Mouse (Mus musculus) lung, adult 18-20 months (tissue): ENCODE data around the gene Apold1.

ENCODE experiments used
- DNase-seq, 2 experiments: peaks; one replicate each; pipeline ENCODE4 v3.0.0; 2022; ENCODE audit warnings: mixed read lengths in 2 of 2

Apold1 gene

DNA sequence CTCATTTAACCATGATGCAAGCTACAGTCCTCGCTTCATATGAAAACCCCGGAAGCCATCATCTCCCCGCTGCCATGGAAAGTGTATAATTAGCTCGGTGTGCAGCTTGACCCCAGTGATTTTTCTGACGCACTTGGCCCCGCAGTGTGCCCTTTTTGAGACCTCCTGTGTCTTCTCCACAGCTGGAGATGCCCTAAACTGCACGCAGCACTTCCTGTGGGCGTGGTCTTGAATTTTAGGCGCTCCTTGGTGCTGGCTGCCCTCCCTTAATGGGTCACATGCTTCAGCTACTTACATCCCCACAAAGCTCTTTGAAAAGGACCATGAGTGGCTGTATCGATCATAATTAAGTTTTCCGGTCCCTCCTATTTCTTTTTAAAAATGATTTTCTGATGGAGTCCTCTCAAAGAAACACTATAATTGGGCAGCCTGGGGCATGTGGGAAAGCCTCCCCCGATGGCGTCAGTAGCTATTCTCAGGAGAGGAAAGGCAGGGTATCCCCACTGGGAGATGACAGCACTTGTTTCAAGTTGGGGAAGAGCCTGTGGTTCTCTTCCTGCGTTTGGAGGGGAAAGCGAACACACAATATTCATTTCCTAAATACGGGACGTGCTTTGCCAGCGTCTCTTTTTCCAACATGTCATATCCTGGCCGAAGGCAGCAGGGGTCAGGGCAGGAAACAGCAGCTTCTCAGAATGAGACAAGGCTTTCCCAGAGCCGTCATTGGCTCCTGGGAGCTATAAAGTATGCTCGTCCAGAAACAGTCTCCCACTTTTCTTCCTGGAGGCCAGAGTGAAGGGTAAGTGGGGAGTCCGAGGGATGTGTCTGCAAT, at the start of gene Apold1:
Apold1 (plus strand) TSS at position 488 of the 832 bp plus-strand sequence.
- peak; percentile 31 to 38 for DNase-seq

DNA sequence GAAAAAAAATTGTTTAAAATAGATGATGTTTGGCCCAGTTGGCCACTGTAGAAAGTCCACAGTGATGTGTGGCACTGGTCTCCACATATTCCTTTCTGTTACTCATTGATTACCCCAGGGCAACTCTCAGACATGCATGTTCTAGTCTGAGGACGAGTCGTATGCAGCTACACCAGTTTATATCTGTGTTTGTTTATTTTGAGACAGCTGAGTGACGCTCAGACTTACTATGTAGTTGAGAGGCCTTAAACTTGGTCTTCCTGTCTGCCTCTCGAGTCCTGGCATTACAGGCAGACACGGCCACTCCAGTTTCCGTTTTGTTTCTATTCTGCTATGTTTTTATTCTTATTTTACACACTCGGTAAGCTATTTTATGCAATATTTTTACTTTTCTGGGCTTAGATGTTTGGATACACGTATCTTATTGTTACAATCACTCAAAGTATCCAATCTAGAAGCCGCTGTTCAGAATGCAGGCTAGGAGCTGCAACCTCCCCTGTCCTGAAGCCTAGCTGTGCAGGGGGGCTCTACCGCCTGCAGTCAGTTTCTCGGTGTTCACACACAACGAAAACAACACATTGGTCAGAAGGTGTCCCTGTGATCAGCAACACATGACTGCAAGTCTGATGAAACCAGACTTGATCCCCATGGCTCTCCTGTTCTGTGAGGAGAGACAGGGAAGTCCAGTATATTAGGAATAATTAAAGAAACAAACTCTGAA, 48.9 kb upstream of the Apold1 start:
- no peak for DNase-seq

DNA sequence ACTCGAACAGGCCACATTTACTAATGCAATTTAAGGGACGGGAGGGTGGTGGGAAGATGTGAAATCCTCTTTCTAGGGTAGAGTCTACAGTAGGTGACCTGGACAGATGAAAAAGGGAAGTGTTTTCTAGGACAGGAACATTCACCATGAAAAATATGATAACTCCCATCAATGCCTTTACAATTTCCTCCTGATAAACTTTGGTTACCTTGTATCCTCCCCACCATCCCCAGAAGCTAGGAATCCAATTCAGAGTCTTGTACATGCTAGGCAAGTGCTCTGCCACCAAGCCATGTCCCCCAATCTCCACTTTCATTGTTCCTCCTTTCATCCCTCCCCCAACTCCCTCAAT, 48.3 kb upstream of the Apold1 start:
- no peak for DNase-seq

DNA sequence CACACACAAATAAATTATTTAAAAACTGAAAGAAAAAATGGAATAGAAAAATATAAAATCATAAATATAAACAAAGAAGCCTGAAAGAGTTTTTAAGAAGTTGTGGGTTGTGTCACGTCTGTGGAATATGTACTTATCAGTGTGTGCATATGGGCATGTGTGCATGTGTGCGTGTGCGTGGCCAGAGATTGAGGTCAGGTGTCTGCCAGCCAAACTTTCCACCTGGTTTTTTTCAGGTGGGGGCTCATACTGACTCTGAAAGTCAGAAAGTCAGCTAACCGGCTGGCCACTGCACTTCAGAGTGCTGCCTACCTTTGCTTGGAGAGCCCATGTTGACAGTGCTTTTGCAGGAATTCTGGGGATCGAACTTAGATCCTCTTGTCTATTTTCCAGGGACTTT, 47.2 kb upstream of the Apold1 start:
- DNase-seq: no peak

DNA sequence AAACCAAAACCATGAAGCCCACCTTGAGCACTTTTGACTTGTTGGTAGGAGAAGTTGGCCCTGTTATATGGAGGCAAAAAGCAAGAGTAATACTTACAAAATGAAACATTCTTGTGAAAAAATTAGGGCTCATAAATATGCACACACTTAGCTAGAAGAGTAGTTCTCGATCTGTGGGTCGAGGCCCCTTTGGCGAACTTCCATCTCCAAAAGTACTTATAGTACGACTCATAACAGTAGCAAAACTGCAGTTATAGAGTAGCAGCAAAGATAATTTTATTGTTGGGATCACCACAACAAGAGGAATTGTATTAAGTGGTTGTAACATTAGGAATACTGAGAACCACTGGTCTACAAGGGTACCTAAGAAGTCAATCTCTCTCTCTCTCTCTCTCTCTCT, 41.7 kb upstream of the Apold1 start:
- DNase-seq: no peak

DNA sequence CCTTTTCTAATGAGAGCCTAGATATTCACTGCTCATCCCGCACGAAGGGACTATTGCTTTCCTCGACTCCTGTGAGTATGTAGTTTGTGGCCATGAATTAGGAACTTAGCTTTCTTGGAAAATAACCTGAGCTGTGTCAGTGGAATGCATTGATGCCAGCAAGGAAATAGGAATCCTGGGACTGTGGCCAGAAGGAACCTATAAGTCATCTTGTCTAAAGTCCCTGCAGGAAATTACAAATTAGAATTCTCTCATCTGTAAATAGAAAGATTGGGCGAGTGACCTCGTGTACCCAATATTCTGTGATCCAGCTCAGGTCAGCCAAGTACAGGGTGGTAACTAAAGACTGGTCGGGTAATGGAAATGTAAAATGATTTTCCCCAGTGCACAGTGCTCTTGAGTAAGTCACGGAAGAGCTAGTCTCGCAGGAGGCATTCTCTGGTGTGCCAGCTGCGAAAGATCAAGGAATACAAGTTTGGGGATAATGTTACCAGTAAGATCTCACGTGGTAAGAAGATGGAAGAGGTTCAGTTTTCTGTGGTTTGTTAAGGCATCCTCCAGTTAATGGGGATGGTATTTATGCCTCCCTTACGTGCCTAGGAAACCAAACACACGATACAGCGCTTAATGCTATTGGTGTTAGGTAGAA, 37.6 kb upstream of the Apold1 start:
- DNase-seq: no peak

DNA sequence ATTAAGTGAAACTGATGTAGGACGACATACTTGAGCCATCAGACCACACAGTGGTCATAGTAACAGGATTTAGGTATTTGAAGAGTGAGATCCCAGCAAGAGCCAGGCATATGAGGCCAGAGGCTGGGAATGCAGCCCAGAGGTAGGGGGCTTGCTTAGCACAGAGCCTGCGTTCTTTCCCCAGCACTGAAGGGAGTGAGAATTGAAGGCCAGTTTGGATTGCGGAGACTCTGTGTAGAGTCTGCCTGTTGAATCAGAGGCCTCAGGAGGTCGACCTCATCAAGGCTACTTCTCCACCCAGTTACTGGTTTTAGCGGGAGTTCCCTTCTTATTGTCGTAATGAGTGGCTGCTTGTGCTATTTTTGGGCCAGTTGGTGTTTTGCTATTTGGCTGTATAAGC, 35.5 kb upstream of the Apold1 start:
- no peak for DNase-seq

DNA sequence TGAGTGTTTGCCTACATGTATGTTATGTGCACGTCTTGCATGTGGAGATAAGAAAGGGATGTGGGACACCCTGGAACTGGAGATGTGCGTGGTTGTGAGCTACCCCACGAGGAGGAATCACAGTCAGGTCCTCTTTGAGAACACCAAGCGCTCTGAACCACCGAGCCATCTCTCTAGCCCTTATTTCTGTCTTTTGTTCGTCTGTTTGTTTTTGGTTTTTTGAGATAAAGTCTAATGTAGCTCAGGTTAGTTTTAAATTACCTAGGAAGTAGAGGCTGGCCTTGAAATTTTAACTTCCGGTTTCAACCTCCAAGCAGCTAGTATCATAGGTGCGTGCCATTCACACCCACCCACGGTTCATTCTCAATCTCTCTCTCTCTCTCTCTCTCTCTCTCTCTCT, 34.7 kb upstream of the Apold1 start:
- no peak for DNase-seq

DNA sequence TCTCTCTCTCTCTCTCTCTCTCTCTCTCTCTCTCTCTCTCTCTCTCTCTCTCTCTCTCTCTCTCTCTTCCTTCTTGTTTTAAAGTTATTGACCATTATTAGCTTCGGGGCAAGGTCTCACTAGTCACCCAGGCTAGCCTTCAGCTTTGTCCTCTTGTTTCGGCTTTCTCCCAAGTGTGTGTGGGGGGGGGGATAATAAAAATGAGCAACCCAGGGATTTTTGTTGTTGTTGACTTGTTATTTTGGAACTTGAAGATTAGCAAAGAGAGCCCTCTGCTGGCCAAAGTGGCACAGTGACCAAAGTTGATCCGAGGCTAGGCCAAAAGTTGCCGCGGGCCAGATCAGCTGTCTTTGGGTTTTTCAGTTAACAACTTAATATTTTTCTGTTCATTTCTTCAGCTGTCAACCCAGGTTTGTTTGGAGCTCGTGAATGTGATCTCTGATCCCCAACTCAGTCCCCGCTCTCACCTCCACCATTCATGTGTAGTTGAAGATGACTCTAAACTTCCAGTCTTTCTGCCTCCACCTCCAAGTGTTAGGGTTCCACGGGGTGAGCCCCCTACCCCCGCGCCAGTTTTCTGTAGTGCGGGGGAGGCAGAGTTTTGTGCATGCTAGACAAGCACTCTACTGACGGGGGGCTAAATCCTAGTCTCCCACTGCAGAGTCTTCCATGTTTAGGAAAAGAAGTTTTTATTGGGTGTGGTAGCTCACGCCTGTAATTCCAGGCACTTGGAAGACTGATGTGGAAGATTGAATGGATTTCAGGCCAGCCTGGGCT, 34.0 kb upstream of the Apold1 start:
- peak; percentile 67 to 71 for DNase-seq

DNA sequence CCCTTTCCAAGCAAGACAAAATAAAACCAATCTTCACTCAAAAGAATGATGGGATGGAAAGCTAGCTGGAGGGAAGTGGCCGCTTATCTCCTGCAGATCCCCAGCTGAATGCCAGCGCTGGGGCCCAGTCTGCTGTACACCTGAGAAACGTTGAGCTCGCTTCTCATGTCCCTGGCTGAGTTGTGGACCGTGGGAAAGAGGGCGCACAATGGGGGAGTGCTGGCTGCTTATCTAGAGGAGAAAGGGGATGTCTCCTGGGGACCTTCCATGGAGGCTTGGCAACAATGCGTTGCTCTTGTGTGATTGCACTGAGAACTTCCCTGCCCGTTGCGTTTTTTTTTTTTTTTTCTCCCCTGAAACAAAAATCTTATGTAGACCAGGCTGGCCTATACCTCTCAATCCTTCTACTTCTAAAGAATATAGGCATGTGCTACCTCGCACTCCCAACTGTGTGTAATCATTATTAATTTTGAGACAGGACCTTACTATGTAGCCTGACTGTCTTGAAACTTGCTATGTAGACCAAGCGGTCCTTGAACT, 32.9 kb upstream of the Apold1 start:
- DNase-seq: no peak

DNA sequence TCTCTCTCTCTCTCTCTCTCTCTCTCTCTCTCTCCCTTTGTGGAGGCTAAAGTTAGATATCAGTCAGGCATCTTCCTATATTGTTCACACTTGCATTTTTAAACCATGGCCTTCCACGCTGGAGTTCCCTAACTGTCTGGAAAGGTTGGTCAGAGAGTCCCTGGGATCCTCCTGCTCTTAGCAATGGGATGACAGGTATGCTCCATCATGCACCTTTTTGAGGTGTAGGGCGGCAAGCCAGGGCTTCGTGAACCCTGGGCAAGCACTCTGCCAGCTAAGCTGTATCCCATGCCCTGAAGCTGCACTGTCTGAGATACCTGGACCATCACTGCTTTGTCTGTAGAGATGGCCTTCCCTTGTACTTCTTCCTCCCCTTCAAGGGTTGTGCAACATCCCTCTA, 32.3 kb upstream of the Apold1 start:
- no peak for DNase-seq

DNA sequence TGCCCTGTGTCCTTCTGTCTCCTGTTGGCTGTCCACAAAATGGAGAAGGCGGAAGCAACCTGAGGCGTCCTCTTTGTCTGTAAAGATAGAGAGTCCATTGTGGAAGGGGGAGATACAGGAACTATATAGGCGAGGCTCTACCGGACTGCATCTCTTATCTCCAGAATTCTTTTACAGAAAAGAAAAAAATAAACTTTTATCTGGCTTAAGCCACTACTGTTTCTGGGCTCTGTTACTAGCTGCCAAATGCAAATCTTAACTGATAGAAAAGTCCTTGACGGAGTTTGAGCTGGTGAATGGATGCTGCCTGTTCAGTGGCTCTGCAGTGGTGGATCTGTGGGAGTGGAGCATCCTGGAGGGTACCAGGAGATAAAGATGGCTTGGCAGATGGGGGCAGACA, 30.2 kb upstream of the Apold1 start:
- DNase-seq: no peak

DNA sequence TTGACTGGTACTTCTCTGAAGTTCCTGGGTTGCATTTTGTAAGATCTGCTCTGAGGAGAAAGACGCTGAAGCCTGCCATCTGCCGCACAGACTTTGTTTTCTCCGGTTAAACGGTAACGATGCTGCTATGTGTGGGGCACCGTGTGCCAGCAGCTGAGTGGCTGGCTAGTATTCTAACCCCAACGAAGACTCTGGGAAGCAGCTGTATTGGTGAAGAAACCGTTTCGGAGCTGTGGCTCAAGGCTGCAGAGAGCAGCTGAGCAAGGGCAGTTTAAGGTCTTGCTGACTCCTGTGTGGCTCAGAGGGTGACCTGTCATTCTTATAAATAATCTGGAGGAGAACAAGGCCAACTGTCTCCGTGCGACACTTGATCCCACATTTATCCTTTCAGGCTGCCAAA, 27.5 kb upstream of the Apold1 start:
- no peak for DNase-seq

DNA sequence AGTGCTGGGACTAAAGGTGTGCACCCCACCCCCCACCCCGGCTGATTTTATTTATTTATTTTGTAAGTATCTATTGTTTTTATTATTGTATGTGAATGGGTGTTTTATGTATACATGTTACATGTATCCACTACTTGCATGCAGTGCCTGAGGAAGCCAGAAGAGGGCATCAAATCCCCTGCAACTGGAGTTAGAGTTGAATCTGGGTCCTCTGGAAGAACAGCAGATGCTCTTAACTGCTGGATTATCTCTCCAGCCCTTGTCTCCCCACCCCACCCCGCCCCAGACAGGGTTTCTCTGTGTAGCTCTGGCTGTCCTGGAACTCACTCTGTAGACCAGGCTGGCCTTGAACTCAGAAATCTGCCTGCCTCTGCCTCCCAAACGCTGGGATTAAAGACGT, 25.1 kb upstream of the Apold1 start:
- no peak for DNase-seq

DNA sequence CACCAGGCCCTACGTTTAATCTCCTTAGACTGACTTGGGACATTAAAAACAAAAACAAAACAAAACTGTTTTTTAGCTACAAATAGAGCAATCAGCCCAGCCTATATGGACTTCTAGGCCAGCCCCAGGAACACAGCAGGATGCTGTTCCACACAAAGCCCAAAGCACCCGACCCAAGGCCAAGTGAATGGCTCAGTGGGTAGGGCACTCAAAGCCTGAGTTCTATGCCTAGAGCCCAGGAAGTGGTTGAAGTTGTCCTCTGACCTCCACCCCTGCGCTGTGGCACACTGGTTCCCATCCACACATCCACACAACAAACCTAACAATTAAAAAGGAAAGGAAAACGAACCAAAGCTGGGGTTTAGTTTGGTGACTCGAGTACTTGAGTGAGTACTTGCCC, 20.2 kb upstream of the Apold1 start:
- DNase-seq: no peak

DNA sequence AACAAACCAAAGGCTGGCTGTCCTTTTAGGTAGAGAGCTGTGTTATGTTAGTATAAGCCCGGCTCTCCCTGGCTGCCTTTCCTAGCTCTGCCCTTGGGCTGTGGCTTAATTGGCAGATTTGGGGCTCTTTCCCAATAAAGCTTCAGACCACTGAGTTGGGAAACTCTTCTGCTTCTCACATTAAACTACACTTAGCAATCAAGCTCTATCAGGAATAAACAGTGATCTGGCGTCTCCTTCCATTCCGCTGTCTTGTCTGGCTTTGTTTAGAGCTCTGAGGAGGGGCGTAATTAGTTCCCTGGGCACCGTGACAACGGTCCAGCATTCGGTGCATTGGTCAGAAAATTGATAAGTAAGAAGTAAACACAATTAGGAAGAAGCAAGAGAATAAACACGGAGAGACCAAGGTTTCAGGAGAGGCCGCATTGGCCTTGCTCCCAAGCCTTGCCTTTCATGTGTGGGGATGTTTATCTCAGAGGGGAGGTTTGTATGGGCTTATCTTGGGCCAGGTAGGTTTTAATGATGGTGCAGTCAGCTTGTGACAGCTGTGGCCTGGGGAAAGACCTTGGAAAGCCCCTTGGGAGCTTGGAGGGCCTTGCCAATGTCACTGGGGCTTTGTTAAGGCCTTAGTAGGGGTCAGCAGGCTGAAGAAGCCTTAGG, 19.5 kb upstream of the Apold1 start:
- DNase-seq: no peak

DNA sequence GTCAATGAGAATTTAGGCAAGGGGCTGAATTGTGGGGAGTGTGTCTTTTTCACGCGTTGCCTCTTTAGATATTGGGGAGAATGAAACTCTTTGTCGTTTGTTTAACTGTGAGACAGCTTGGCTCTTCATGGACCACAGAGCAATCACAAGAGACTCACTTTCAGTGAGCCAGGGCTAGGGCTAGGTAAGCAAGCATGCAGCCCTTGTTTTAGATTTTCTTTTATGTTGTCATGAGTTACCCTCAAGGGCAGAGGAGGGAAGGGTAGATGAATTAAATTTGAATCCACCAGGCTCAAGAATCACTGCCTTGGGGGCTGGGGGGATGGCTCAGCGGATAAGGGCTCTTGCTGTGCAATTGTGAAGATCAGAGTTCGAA, 19.0 kb upstream of the Apold1 start:
- no peak for DNase-seq

DNA sequence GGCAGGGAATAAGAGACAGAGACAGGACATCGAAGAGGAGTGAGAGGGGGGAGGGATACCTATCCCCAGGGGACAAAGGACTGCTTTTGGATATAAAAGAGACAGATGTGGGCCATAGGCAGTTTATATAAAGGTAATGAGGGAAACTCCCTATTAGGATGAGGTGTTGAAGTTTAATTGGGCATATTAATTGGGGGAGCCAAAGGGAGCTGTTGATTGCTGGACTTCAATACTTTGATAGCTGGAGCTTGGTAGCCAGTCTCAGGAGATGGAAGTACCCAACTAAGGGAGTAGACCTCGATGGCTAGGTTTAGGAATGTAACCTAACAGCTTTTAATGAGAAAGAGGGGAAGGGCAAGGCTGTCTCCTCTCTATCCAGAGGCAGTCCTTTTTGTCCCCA, 17.6 kb upstream of the Apold1 start:
- DNase-seq: no peak

DNA sequence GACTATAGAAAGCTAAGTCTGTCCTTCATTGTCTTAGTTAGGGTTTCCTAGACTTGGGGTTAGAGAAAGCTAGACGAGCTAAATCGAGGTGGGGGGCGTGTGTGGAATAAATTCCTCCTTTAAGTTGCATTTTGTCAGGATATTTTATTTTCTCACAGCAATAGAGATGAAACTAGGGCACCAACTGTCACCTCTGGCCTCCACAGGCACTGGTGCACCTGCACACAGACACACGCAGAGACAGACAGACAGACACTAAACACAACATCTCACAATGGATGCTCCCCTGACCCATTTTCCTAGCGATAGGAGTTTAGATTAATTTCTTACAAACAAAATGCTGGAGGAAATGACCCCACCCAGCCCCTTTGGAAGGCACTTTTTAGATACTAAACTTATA, 14.8 kb upstream of the Apold1 start:
- no peak for DNase-seq

DNA sequence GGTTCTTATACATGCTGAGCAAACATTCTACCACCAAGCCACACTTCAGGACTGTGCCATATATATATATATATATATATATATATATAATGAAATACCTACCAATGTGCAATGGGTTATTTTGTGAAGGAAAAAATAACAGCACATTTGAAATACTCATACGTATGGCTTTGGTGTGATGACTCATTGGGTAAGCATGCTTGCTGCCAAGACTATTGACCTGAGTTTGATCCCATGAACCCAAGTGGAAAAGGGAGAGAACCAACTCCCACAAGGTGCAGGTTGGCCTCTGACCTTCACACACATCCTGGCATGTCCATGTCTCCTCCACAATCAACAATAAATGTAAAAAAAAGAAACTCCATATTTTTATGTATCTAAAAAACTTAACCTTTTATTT, 13.2 kb upstream of the Apold1 start:
- DNase-seq: no peak

DNA sequence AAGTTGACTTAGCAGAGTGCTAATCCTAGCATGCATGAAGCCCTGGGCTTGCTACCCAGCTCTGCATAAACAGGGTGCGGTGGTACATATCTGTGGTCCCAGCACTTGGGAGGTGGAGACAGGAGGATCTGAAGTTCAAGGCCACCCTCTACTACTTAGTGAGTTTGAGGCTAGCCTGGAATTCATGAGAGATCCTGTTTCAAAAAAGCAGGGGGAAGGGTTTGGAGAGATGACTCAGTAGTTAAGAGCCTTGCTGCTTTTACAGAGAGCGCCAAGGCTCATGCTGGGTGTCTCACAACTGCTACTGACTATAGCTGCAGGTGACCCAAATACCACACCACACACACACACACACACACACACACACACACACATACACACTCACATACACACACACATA, 12.0 kb upstream of the Apold1 start:
- DNase-seq: no peak

DNA sequence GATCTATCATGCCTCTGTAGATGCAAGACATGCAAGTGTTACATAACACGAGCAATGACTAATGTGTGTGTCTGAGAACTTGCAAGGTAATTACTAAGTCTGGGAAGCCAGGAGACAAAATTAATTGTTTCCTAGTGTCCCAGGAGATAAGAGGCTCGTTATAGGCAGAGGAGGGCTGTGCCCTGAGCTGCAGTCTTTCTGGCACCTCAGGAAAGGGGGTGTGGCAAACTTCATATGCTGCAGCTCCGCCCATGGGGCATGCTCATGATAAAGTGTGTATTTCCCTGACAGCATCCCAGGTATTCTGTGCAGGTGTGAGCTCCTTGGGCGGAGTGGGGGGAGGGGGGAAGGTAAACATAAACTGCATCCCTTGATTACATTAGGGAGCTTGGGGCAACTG, 9.4 kb upstream of the Apold1 start:
- DNase-seq: no peak

DNA sequence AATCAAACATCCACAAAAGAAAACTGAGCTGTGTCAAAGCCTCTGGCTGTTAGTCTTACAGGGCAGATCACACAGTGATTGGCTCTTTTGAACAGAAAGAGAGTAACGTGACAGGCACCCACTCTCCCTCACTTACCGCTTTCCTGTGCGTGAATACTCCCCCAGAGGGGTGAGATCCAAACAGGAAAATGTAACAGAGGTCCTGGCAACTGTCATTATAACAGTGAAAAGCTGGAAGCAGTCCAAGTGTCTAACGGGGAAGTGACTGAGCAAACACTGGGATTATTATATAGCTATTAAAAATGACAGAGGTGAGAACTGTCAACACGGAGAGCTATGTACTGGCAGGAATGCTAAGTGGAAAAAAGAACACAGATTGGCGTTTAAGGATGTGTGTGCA, 4.9 kb upstream of the Apold1 start:
- peak in 1 of 2 experiments; percentile 21 for DNase-seq
